Mouse (Mus musculus) mouse embryonic stem cell (cell line): ENCODE measurements at regions not wholly inside any gene's neighbourhood (a gene's known extent, or its start where the extent isn't known, plus 50 kb on each side); places are given as distances from the start of the nearest gene placed in this dataset.

Experiments used
- in situ Hi-C, 2 experiments: fragments of 300-500 bp; cut with MboI; formaldehyde crosslinking; loops; 1 replicate in 1 of 2; 3 replicates in 1 of 2; pipeline ENCODE4 v1.14.3; 2019 to 2020; ENCODE audit warnings: low sequenced_read_pairs in 2 of 2, low pct_unique_long_range_greater_than_20kb in 1 of 2, mixed read lengths in 1 of 2; ENCODE audit not compliant: unreplicated experiment in 1 of 2

- in situ Hi-C loops: no loop called here
Observed at GRCm38 (mm10) chr4:127785786-127786185, 185.0 kb downstream of the CK137956 start.

GRCm38 (mm10) chr4:127771966-127772500, 198.7 kb downstream of the CK137956 start:
- in situ Hi-C loops: no loop called here

- in situ Hi-C loops: no loop called here
Observed at GRCm38 (mm10) chr4:127763736-127764135, 207.0 kb downstream of the CK137956 start.

- in situ Hi-C loops: no loop called here
Observed at GRCm38 (mm10) chr4:127758961-127759360, 211.8 kb downstream of the CK137956 start.

- in situ Hi-C loops: no loop called here
Observed at GRCm38 (mm10) chr4:127756238-127756637, 214.5 kb downstream of the CK137956 start.

GRCm38 (mm10) chr4:127750781-127751180, 220.0 kb downstream of the CK137956 start:
- in situ Hi-C loops: no loop called here

- in situ Hi-C loops: no loop called here
Observed at GRCm38 (mm10) chr4:127747876-127748275, 222.9 kb downstream of the CK137956 start.

GRCm38 (mm10) chr4:127736781-127737180, 234.0 kb downstream of the CK137956 start:
- in situ Hi-C loops: no loop called here

GRCm38 (mm10) chr4:127736151-127736550, 234.6 kb downstream of the CK137956 start:
- in situ Hi-C loops: no loop called here

- in situ Hi-C loops: no loop called here
Observed at GRCm38 (mm10) chr4:127734641-127735040, 236.1 kb downstream of the CK137956 start.

- in situ Hi-C loops: no loop called here
Observed at GRCm38 (mm10) chr4:127718661-127719060, 252.1 kb downstream of the CK137956 start.

GRCm38 (mm10) chr4:127712274-127712673, 258.5 kb downstream of the CK137956 start:
- in situ Hi-C loops: no loop called here

GRCm38 (mm10) chr4:127710816-127711215, 259.9 kb downstream of the CK137956 start:
- in situ Hi-C loops: no loop called here

GRCm38 (mm10) chr4:127709746-127710145, 261.0 kb downstream of the CK137956 start:
- in situ Hi-C loops: no loop called here

- in situ Hi-C loops: no loop called here
Observed at GRCm38 (mm10) chr4:127708186-127708585, 262.6 kb downstream of the CK137956 start.

- in situ Hi-C loops: no loop called here
Observed at GRCm38 (mm10) chr4:127707126-127707525, 263.6 kb downstream of the CK137956 start.

- in situ Hi-C loops: no loop called here
Observed at GRCm38 (mm10) chr4:127701651-127702050, 269.1 kb downstream of the CK137956 start.

GRCm38 (mm10) chr4:127689986-127690385, 280.8 kb downstream of the CK137956 start:
- in situ Hi-C loops: no loop called here

- in situ Hi-C loops: no loop called here
Observed at GRCm38 (mm10) chr4:127685021-127685420, 285.7 kb downstream of the CK137956 start.

- in situ Hi-C loops: no loop called here
Observed at GRCm38 (mm10) chr4:127679391-127679790, 291.4 kb downstream of the CK137956 start.

GRCm38 (mm10) chr4:127678437-127678836, 292.3 kb downstream of the CK137956 start:
- in situ Hi-C loops: no loop called here
